Mouse (Mus musculus) megakaryocyte, embryonic 14.5 days (primary cell): ENCODE results near the gene Atp1a4.

ENCODE experiments used
- FLI1 ChIP-seq: IDR thresholded peaks from 2 replicates; pipeline ENCODE4 v1.6.1; 2012; ENCODE audit warnings: low read length, inconsistent platforms, mixed read lengths
- GATA1 ChIP-seq: IDR thresholded peaks from 3 replicates; pipeline ENCODE4 v1.6.1; 2012; ENCODE audit warnings: mixed read lengths, low read length, inconsistent platforms, borderline replicate concordance

- TF ChIP-seq GATA1, result no peak
- no peak for TF ChIP-seq FLI1
These were observed 14.5 kb downstream of the Atp1a4 start for GRCm38 (mm10) chr1:172243547-172244205.
